Mouse (Mus musculus) left cerebral cortex, adult 6 months (tissue): ENCODE data around the gene Plekhh1. TPM values are rescaled to one million over a fixed set of nuclear protein-coding genes. Genes with fewer than 3 reads are reported as not detected.

Experiments used
- long read RNA-seq, 2 experiments: library from polyadenylated mRNA; unstranded; transcript quantifications; one replicate each; pipeline ENCODE4 v2.0.0; 2019 to 2020
- polyA plus RNA-seq: library from polyadenylated mRNA; unstranded; fragments of <200 nt; fragmentation: Nextera tagmentation; gene quantifications from 2 replicates; pipeline ENCODE4 v1.2.3, GENCODE M21; 2021

Plekhh1 gene
- 3.0 and 4.2 TPM in 2 replicates for polyA plus RNA-seq
- long read RNA-seq, experiment 1, full-length matches to known transcripts: 3 of 19 reads
- long read RNA-seq, experiment 1, partial matches to known transcripts: 8 of 19 reads
- long read RNA-seq, experiment 1, other reads (novel, unspliced or antisense): 8 of 19 reads
- long read RNA-seq, experiment 2, partial matches to known transcripts: 2 of 6 reads
- long read RNA-seq, experiment 2, other reads (novel, unspliced or antisense): 4 of 6 reads

GRCm38 (mm10) chr12:79028911-79029861 lies at the start of gene Plekhh1:
Gene Plekhh1 (plus strand): TSS chr12:79029163.

GRCm38 (mm10) chr12:79007126-79007753 lies 21.7 kb upstream of the Plekhh1 start, which contains the start of gene Tmem229b:
Gene Tmem229b (minus strand): TSS chr12:79007627.

GRCm38 (mm10) chr12:79089182-79089812 lies 60.3 kb downstream of the Plekhh1 start, which contains the start of gene Pigh:
Gene Pigh (minus strand): TSS chr12:79089651.

GRCm38 (mm10) chr12:79130299-79131177 lies 101.6 kb downstream of the Plekhh1 start, which contains the start of gene Arg2:
Gene Arg2 (plus strand): TSS chr12:79130777.

Other genes with a start within 250 kb of the Plekhh1 start
- 226 and 285 TPM in 2 replicates for gene Atp6v1d, start 167.5 kb upstream of the Plekhh1 start, polyA plus RNA-seq
- gene Eif2s1, start 167.3 kb upstream of the Plekhh1 start, polyA plus RNA-seq: 55.4 and 75.5 TPM in 2 replicates
- gene Plek2, start 122.2 kb upstream of the Plekhh1 start, polyA plus RNA-seq: 0.23 and 0.29 TPM in 2 replicates
- 7.7 and 12.6 TPM in 2 replicates for gene Tmem229b, start 21.5 kb upstream of the Plekhh1 start, polyA plus RNA-seq
- gene Pigh, start 60.5 kb downstream of the Plekhh1 start, polyA plus RNA-seq: 8.1 and 10.5 TPM in 2 replicates
- 3.7 and 5.1 TPM in 2 replicates for gene Arg2, start 101.6 kb downstream of the Plekhh1 start, polyA plus RNA-seq
- gene Vti1b, start 143.5 kb downstream of the Plekhh1 start, polyA plus RNA-seq: 402 and 436 TPM in 2 replicates
- gene Rdh11, start 163.1 kb downstream of the Plekhh1 start, polyA plus RNA-seq: 8.7 and 11.5 TPM in 2 replicates
- 1.4 and 2.0 TPM in 2 replicates for gene Rdh12, start 179.8 kb downstream of the Plekhh1 start, polyA plus RNA-seq